Mouse (Mus musculus): Measurements from ENCODE around the gene Susd1. TPM values are rescaled to one million over a fixed set of nuclear protein-coding genes. Genes with fewer than 3 reads are reported as not detected.

Susd1 gene
- polyA plus RNA-seq, 1 experiment from 2014 or later = 2.1 TPM

GRCm38 (mm10) chr4:59326031-59326760 is 112.2 kb downstream of the Susd1 start:
- Histone ChIP-seq H3K9ac (ENCODE audit: low read depth, low read length) (no peak overlapping the region), H3K4me3 (ENCODE audit: low read depth, low read length) (no peak overlapping the region), H3K27ac (replicated peaks; ENCODE audit: low read depth, low read length) (no peak overlapping the region), H3K4me2 (ENCODE audit: low read depth, low read length) (no peak overlapping the region), H3K4me1 (ENCODE audit: control insufficient read depth, insufficient read depth, low read length) (peaks cover 17% of the 10 kb centered on the region), H3K27me3 (replicated peaks; ENCODE audit: control insufficient read depth, insufficient read depth, low read length) (no peaks in the 10 kb centered on the region), H3K9me3 (ENCODE audit: control insufficient read depth, low read length) (no peaks in the 10 kb centered on the region), H3K36me3 (ENCODE audit: control insufficient read depth, insufficient read depth, low read length) (no peaks in the 10 kb centered on the region)
- ATAC-seq (ENCODE audit: low read depth) = no peak
- WGBS = 46% methylated on average over 6 of the region's 6 CpGs
- DNase-seq (ENCODE audit: low spot score) = peak; percentile 56

GRCm38 (mm10) chr4:59324317-59324716 is 114.1 kb downstream of the Susd1 start:
- no peaks in the 10 kb centered on the region for H3K9me3 ChIP-seq (ENCODE audit: control insufficient read depth, low read length)
- H3K9ac ChIP-seq (ENCODE audit: low read depth, low read length) = no peak overlapping the region
- H3K4me2 ChIP-seq (ENCODE audit: low read depth, low read length) = no peak overlapping the region
- H3K27ac ChIP-seq (replicated peaks; ENCODE audit: low read depth, low read length) = no peak overlapping the region
- no peaks in the 10 kb centered on the region for H3K27me3 ChIP-seq (replicated peaks; ENCODE audit: control insufficient read depth, insufficient read depth, low read length)
- no peak overlapping the region for H3K4me3 ChIP-seq (ENCODE audit: low read depth, low read length)
- H3K4me1 ChIP-seq (ENCODE audit: control insufficient read depth, insufficient read depth, low read length) = peaks cover 22% of the 10 kb centered on the region
- WGBS = 87% methylated on average over 5 of the region's 5 CpGs
- no peaks in the 10 kb centered on the region for H3K36me3 ChIP-seq (ENCODE audit: control insufficient read depth, insufficient read depth, low read length)
- no peak for ATAC-seq (ENCODE audit: low read depth)
- no peak for DNase-seq (ENCODE audit: low spot score)

- DNase-seq (ENCODE audit: low spot score) (peak; percentile 73), ATAC-seq (ENCODE audit: low read depth) (0 out of 2 replicates have a peak, but pooled peaks have one; percentile 15)
- Histone ChIP-seq H3K4me3 (ENCODE audit: low read depth, low read length) (no peak overlapping the region), H3K9ac (ENCODE audit: low read depth, low read length) (no peak overlapping the region), H3K27me3 (replicated peaks; ENCODE audit: control insufficient read depth, insufficient read depth, low read length) (no peaks in the 10 kb centered on the region), H3K4me2 (ENCODE audit: low read depth, low read length) (no peak overlapping the region), H3K36me3 (ENCODE audit: control insufficient read depth, insufficient read depth, low read length) (no peaks in the 10 kb centered on the region), H3K9me3 (ENCODE audit: control insufficient read depth, low read length) (no peaks in the 10 kb centered on the region), H3K27ac (replicated peaks; ENCODE audit: low read depth, low read length) (0 out of 2 replicates have a peak overlapping the region, but pooled peaks have one; percentile 18), H3K4me1 (ENCODE audit: control insufficient read depth, insufficient read depth, low read length) (peaks cover 22% of the 10 kb centered on the region)
- 20% methylated on average over 7 of the region's 7 CpGs for WGBS
Observed at GRCm38 (mm10) chr4:59323231-59323651, 115.2 kb downstream of the Susd1 start.

- WGBS = 35% methylated on average over 3 of the region's 3 CpGs
- ATAC-seq (ENCODE audit: low read depth) = no peak
Observed at GRCm38 (mm10) chr4:59322733-59323132, 115.7 kb downstream of the Susd1 start.

GRCm38 (mm10) chr4:59322056-59322455 is 116.4 kb downstream of the Susd1 start:
- Histone ChIP-seq H3K27ac (replicated peaks; ENCODE audit: low read depth, low read length) (0 out of 2 replicates have a peak overlapping the region, but pooled peaks have one; percentile 6), H3K9ac (ENCODE audit: low read depth, low read length) (no peak overlapping the region), H3K9me3 (ENCODE audit: control insufficient read depth, low read length) (no peaks in the 10 kb centered on the region), H3K36me3 (ENCODE audit: control insufficient read depth, insufficient read depth, low read length) (no peaks in the 10 kb centered on the region), H3K4me2 (ENCODE audit: low read depth, low read length) (no peak overlapping the region), H3K27me3 (replicated peaks; ENCODE audit: control insufficient read depth, insufficient read depth, low read length) (no peaks in the 10 kb centered on the region), H3K4me3 (ENCODE audit: low read depth, low read length) (no peak overlapping the region), H3K4me1 (ENCODE audit: control insufficient read depth, insufficient read depth, low read length) (peaks cover 22% of the 10 kb centered on the region)
- DNase-seq (ENCODE audit: low spot score) (no peak), ATAC-seq (ENCODE audit: low read depth) (no peak)
- 76% methylated on average over 6 of the region's 6 CpGs for WGBS

More at GRCm38 (mm10) chr4:59322733-59323132, 115.7 kb downstream of the Susd1 start:
- Histone ChIP-seq H3K9me3 (ENCODE audit: control insufficient read depth, low read length) (no peaks in the 10 kb centered on the region), H3K9ac (ENCODE audit: low read depth, low read length) (no peak overlapping the region), H3K4me3 (ENCODE audit: low read depth, low read length) (no peak overlapping the region), H3K36me3 (ENCODE audit: control insufficient read depth, insufficient read depth, low read length) (no peaks in the 10 kb centered on the region), H3K27me3 (replicated peaks; ENCODE audit: control insufficient read depth, insufficient read depth, low read length) (no peaks in the 10 kb centered on the region), H3K4me1 (ENCODE audit: control insufficient read depth, insufficient read depth, low read length) (peaks cover 22% of the 10 kb centered on the region), H3K27ac (replicated peaks; ENCODE audit: low read depth, low read length) (no peak overlapping the region), H3K4me2 (ENCODE audit: low read depth, low read length) (no peak overlapping the region)
- peak; percentile 21 for DNase-seq (ENCODE audit: low spot score)

GRCm38 (mm10) chr4:59321181-59322008 is 117.0 kb downstream of the Susd1 start:
- Histone ChIP-seq H3K9ac (ENCODE audit: low read depth, low read length) (no peak overlapping the region), H3K9me3 (ENCODE audit: control insufficient read depth, low read length) (no peaks in the 10 kb centered on the region), H3K27me3 (replicated peaks; ENCODE audit: control insufficient read depth, insufficient read depth, low read length) (no peaks in the 10 kb centered on the region), H3K4me2 (ENCODE audit: low read depth, low read length) (no peak overlapping the region), H3K36me3 (ENCODE audit: control insufficient read depth, insufficient read depth, low read length) (no peaks in the 10 kb centered on the region), H3K4me1 (ENCODE audit: control insufficient read depth, insufficient read depth, low read length) (peaks cover 22% of the 10 kb centered on the region), H3K27ac (replicated peaks; ENCODE audit: low read depth, low read length) (peak overlapping the region; percentile 6; the same call in 1 of the 2 replicates), H3K4me3 (ENCODE audit: low read depth, low read length) (no peak overlapping the region)
- DNase-seq (ENCODE audit: low spot score) = peak; percentile 36
- WGBS = 53% methylated on average over 12 of the region's 12 CpGs
- ATAC-seq (ENCODE audit: low read depth) = no peak

- DNase-seq (ENCODE audit: low spot score) (no peak), ATAC-seq (ENCODE audit: low read depth) (no peak)
- no peaks in the 10 kb centered on the region for H3K9me3 ChIP-seq (ENCODE audit: control insufficient read depth, low read length)
- H3K4me3 ChIP-seq (ENCODE audit: low read depth, low read length) = no peak overlapping the region
- no peak overlapping the region for H3K27ac ChIP-seq (replicated peaks; ENCODE audit: low read depth, low read length)
- H3K27me3 ChIP-seq (replicated peaks; ENCODE audit: control insufficient read depth, insufficient read depth, low read length) = no peaks in the 10 kb centered on the region
- H3K4me2 ChIP-seq (ENCODE audit: low read depth, low read length) = no peak overlapping the region
- H3K36me3 ChIP-seq (ENCODE audit: control insufficient read depth, insufficient read depth, low read length) = no peaks in the 10 kb centered on the region
- H3K4me1 ChIP-seq (ENCODE audit: control insufficient read depth, insufficient read depth, low read length) = peaks cover 27% of the 10 kb centered on the region
- 77% methylated on average over 9 of the region's 9 CpGs for WGBS
- no peak overlapping the region for H3K9ac ChIP-seq (ENCODE audit: low read depth, low read length)
Observed at GRCm38 (mm10) chr4:59319136-59319941, 119.1 kb downstream of the Susd1 start.

GRCm38 (mm10) chr4:59318602-59319001 is 119.8 kb downstream of the Susd1 start:
- Histone ChIP-seq H3K9me3 (ENCODE audit: control insufficient read depth, low read length) (no peaks in the 10 kb centered on the region), H3K4me3 (ENCODE audit: low read depth, low read length) (no peak overlapping the region), H3K4me1 (ENCODE audit: control insufficient read depth, insufficient read depth, low read length) (peaks cover 27% of the 10 kb centered on the region), H3K9ac (ENCODE audit: low read depth, low read length) (no peak overlapping the region), H3K4me2 (ENCODE audit: low read depth, low read length) (no peak overlapping the region), H3K27ac (replicated peaks; ENCODE audit: low read depth, low read length) (no peak overlapping the region), H3K36me3 (ENCODE audit: control insufficient read depth, insufficient read depth, low read length) (no peaks in the 10 kb centered on the region), H3K27me3 (replicated peaks; ENCODE audit: control insufficient read depth, insufficient read depth, low read length) (no peaks in the 10 kb centered on the region)
- no peak for ATAC-seq (ENCODE audit: low read depth)
- 77% methylated on average over 6 of the region's 6 CpGs for WGBS
- no peak for DNase-seq (ENCODE audit: low spot score)
